Mouse (Mus musculus) testis, adult 2 months (tissue): ENCODE results near the gene Cox5a. TPM values are rescaled to one million over a fixed set of nuclear protein-coding genes. Genes with fewer than 3 reads are reported as not detected.

Experiments used
- H3K27ac ChIP-seq: fragments of 200-500 bp; 2 replicates; pipeline ENCODE4 v1.5.1; 2012; ENCODE audit warnings: low read depth, low read length; ENCODE audit not compliant: control insufficient read depth, insufficient read depth
- H3K27me3 ChIP-seq: fragments of 200-500 bp; 2 replicates; pipeline ENCODE4 v1.6.1; 2012; ENCODE audit warnings: mild to moderate bottlenecking, low read length, moderate library complexity; ENCODE audit not compliant: control insufficient read depth, insufficient read depth
- H3K36me3 ChIP-seq: fragments of 200-500 bp; 2 replicates; pipeline ENCODE4 v1.6.1; 2012; ENCODE audit warnings: mild to moderate bottlenecking, low read length; ENCODE audit not compliant: control insufficient read depth, insufficient read depth
- H3K4me1 ChIP-seq: fragments of 200-500 bp; 2 replicates; pipeline ENCODE4 v1.6.1; 2012; ENCODE audit warnings: low read length; ENCODE audit not compliant: control insufficient read depth, insufficient read depth
- H3K4me3 ChIP-seq: fragments of 200-500 bp; 2 replicates; pipeline ENCODE4 v1.5.1; 2012; ENCODE audit warnings: low read depth, mild to moderate bottlenecking, low read length, moderate library complexity, mixed read lengths; ENCODE audit not compliant: control insufficient read depth
- CTCF ChIP-seq: fragments of 200-500 bp; IDR thresholded peaks from 2 replicates; pipeline ENCODE4 v1.5.1; 2012; ENCODE audit warnings: low read depth, mild to moderate bottlenecking, inconsistent platforms, low read length, moderate library complexity; ENCODE audit not compliant: control insufficient read depth, insufficient read depth, insufficient replicate concordance
- POLR2A ChIP-seq: fragments of 200-500 bp; IDR thresholded peaks from 2 replicates; pipeline ENCODE4 v1.6.1; 2012; ENCODE audit warnings: low read depth, mild to moderate bottlenecking, inconsistent platforms, low read length, moderate library complexity; ENCODE audit not compliant: control insufficient read depth
- polyA plus RNA-seq: library from polyadenylated mRNA; depleted of rRNA; stranded (reverse); fragments of >200 nt; gene quantifications from 2 replicates; pipeline ENCODE4 v1.2.3, GENCODE M21; 2012

Cox5a gene
- polyA plus RNA-seq, 1 experiment, result 335 TPM

DNA sequence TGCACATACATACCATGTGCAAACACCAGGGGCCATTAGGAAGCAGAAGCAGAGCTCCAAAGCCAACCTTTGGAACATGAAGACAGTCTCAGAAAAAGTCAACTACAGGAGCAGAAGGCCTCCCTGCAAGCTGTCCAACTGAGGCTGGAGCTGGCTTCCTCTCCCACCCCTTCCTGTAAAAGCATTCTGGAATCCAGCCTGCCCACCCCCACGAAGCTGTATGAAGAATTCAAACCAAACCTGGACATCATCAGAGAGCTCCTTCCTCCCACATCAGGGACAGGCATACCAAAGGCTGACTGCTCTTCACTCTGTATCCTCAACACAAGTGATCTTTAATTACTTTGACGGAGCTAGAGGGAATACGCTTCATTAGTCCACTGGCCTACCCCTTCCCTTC lies 22.9 kb downstream of the Cox5a start:
- TF ChIP-seq CTCF (no peak), POLR2A (no peak)
- Histone ChIP-seq H3K4me1 (peaks cover 14% of the 10 kb centered on the region), H3K27ac (no peak overlapping the region), H3K4me3 (no peak overlapping the region), H3K36me3 (peaks cover 1% of the 10 kb centered on the region), H3K27me3 (no peaks in the 10 kb centered on the region)

DNA sequence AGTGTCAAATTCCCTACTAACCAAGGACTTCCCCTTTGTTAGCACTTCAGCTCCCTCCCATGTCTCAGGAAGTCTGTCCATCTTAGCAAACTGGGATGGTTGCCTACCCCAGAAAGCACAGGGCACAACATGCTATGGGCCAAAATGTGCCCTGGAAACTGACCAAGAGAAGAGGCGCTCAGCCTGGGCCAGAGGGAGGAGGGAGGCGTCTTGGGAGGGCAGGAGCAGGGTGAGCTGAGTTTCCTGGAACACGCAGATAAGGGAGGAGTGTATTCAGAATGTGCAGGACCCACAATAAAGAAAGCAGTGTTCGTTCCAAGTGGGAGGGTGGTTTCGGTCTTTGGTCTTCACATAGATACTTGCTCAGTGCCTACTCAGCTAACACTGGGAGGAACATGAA lies 26.2 kb downstream of the Cox5a start:
- Histone ChIP-seq H3K36me3 (peaks cover 4% of the 10 kb centered on the region), H3K4me3 (no peak overlapping the region), H3K4me1 (peaks cover 17% of the 10 kb centered on the region), H3K27ac (peak overlapping the region; percentile 79), H3K27me3 (no peaks in the 10 kb centered on the region)
- TF ChIP-seq POLR2A (no peak), CTCF (no peak)

DNA sequence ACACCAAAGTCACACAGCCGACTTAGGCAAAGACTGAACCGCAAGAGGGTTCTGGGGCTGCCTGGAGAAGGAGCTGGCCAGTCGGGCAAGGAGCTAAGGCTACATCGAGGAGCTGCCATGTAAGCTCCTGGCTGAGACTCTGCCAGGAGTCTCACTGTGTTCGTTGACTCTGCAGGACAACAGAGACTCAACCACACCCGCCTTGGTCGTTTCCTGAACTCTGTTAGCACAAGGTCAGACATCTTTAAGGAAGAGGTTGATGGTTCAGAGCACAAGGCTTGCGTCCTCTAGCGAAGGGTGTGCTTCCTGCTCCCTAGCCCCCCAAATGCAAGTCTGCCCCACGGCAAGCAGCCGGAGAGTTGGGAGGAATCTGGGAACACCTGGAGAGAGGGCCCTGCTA lies 26.8 kb downstream of the Cox5a start:
- H3K36me3 ChIP-seq, result peaks cover 4% of the 10 kb centered on the region

GRCm38 (mm10) chr9:57549186-57549585 lies 28.1 kb downstream of the Cox5a start:
- H3K4me3 ChIP-seq, result no peak overlapping the region

More for the DNA sequence above, 26.8 kb downstream of the Cox5a start:
- Histone ChIP-seq H3K4me1 (peaks cover 17% of the 10 kb centered on the region), H3K4me3 (no peak overlapping the region), H3K27ac (peak overlapping the region; percentile 79), H3K27me3 (no peaks in the 10 kb centered on the region)
- no peak for TF ChIP-seq CTCF
- no peak for TF ChIP-seq POLR2A

DNA sequence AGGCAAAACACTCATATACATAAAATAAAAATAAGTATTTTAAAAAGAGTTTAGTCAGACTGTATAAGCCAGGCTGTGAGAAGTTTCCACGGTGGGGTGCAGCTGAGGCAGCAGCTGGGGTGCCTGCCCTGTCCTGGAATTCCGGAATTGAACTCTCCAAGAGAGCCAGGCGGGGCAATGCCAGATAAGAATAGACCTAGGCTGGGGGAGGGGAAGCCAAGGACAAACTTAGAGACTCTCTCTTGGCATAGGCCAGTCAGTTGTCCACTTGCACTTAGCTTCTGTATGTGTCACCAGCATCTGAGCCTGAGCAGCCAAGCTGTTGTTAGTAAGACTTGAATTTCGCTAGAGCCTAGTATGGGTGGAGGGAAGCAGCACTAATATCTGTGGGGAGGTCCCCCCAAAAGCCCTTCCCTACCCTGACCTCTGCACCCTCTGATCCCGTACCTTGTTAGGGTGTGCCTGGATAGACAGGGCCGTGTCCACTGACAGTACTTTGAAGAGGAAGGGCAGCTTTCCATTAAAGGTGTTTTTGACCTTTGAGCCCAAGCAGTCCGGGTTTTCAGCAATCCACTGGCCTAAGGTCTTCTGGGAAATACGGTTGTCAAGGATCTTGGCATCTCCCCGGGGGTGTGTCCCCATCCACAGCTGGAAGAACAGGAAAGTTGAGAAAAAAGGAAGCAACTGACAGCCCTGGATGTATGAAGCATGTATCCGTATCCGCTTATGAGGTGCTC lies 29.2 kb downstream of the Cox5a start:
- TF ChIP-seq POLR2A (no peak), CTCF (no peak)
- peaks cover 25% of the 10 kb centered on the region for H3K4me1 ChIP-seq
- no peak overlapping the region for H3K27ac ChIP-seq
- no peaks in the 10 kb centered on the region for H3K27me3 ChIP-seq
- H3K4me3 ChIP-seq, result no peak overlapping the region
- H3K36me3 ChIP-seq, result peaks cover 4% of the 10 kb centered on the region

More at GRCm38 (mm10) chr9:57549186-57549585, 28.1 kb downstream of the Cox5a start:
- Histone ChIP-seq H3K36me3 (peaks cover 4% of the 10 kb centered on the region), H3K4me1 (peaks cover 25% of the 10 kb centered on the region), H3K27ac (peak overlapping the region; percentile 47), H3K27me3 (no peaks in the 10 kb centered on the region)
- no peak for TF ChIP-seq CTCF
- TF ChIP-seq POLR2A, result no peak

GRCm38 (mm10) chr9:57552139-57552887 lies 31.2 kb downstream of the Cox5a start, which contains the start of gene Mpi:
TSS of gene Mpi (minus strand) at chr9:57552763.
- Histone ChIP-seq H3K4me1 (peaks cover 25% of the 10 kb centered on the region), H3K4me3 (peak within 1 kb of the TSS; percentile 98), H3K27ac (peak within 1 kb of the TSS; percentile 98), H3K27me3 (no peaks in the 10 kb centered on the region), H3K36me3 (peaks cover 4% of the 10 kb centered on the region)
- TF ChIP-seq POLR2A, result peak; percentile 94
- 0 out of 2 replicates have a peak, but pooled peaks have one; percentile 13 for TF ChIP-seq CTCF

DNA sequence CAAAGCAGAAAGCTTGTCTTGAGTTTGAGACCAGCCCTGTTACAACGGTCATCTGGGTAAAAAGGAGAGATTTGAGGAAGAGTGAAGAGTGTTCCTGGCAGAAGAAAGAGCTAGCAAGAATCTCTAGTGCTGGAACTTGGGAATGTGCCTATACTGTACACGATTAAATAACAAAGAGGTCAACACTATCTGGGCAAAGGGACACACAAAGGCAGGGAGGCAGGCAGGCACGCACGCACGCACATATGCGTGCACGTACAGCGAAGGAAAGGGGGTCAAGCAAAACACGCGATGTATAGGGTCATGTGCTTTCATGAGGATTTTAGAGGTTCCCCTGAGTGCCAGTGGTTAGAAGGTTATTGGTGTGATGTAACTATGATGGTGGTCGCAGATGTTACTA lies 32.0 kb downstream of the Cox5a start:
- TF ChIP-seq POLR2A, result no peak
- no peak for TF ChIP-seq CTCF
- Histone ChIP-seq H3K36me3 (peaks cover 4% of the 10 kb centered on the region), H3K27ac (no peak overlapping the region), H3K4me1 (peaks cover 19% of the 10 kb centered on the region), H3K4me3 (peak overlapping the region; percentile 39), H3K27me3 (no peaks in the 10 kb centered on the region)
